Mouse (Mus musculus) hindbrain, embryonic 14.5 days (tissue): Measurements from ENCODE around the gene E2f3. TPM values are rescaled to one million over a fixed set of nuclear protein-coding genes. Genes with fewer than 3 reads are reported as not detected.

Source experiments
- ATAC-seq: fragments of 200-750 bp; cut with Nextera tagmentation; 2 replicates; pipeline ENCODE4 v1.8.0; 2017; ENCODE audit warnings: moderate number of reproducible peaks, mild to moderate bottlenecking, moderate TSS enrichment, moderate library complexity; ENCODE audit not compliant: low FRiP score
- DNase-seq: peaks from one replicate; pipeline ENCODE4 v3.0.0-alpha.2; 2015; ENCODE audit warnings: low spot score
- H3K27ac ChIP-seq: fragments of 300-500 bp; sonication (generic); 2 replicates; pipeline ENCODE4 v1.5.1; 2014; ENCODE audit warnings: mild to moderate bottlenecking, moderate library complexity
- H3K27me3 ChIP-seq: fragments of 300-500 bp; sonication (generic); 2 replicates; pipeline ENCODE4 v1.6.1; 2014; ENCODE audit warnings: mild to moderate bottlenecking, low read length, mixed read lengths; ENCODE audit not compliant: control insufficient read depth, insufficient read depth
- H3K36me3 ChIP-seq: fragments of 300-500 bp; sonication (generic); replicated peaks from 2 replicates; pipeline ENCODE4 v1.6.1; 2014; ENCODE audit not compliant: control insufficient read depth, insufficient read depth
- H3K4me1 ChIP-seq: fragments of 300-500 bp; sonication (generic); replicated peaks from 2 replicates; pipeline ENCODE4 v1.6.1; 2014; ENCODE audit warnings: antibody characterized with exemption, low read length, mixed read lengths; ENCODE audit not compliant: control insufficient read depth, insufficient read depth
- H3K4me2 ChIP-seq: fragments of 300-500 bp; sonication (generic); replicated peaks from 2 replicates; pipeline ENCODE4 v1.6.1; 2014; ENCODE audit warnings: mild to moderate bottlenecking, moderate library complexity
- H3K4me3 ChIP-seq: fragments of 300-500 bp; sonication (generic); replicated peaks from 2 replicates; pipeline ENCODE4 v1.5.1; 2014; ENCODE audit warnings: mild to moderate bottlenecking, low read length
- H3K9ac ChIP-seq: fragments of 300-500 bp; sonication (generic); 2 replicates; pipeline ENCODE4 v1.6.1; 2014
- H3K9me3 ChIP-seq: fragments of 300-500 bp; sonication (generic); 2 replicates; pipeline ENCODE4 v1.6.1; 2016; ENCODE audit warnings: low read length; ENCODE audit not compliant: control insufficient read depth
- WGBS: fragments of 180-500 bp; shearing (Covaris S2); extraction: QIAGEN DNeasy Blood & Tissue Kit; methylation state at CpG from one replicate; pipeline ENCODE4 v1.1.7; 2014; 5-methylcytosine and 5-hydroxymethylcytosine counted together
- polyA plus RNA-seq: library from polyadenylated mRNA; unstranded; fragments of >200 nt; fragmentation: Nextera tagmentation; extraction: Ambion mirVana; gene quantifications from 2 replicates; pipeline ENCODE4 v1.2.1, GENCODE M21; 2014

E2f3 gene
- 5.1 and 5.2 TPM in 2 replicates for polyA plus RNA-seq

DNA sequence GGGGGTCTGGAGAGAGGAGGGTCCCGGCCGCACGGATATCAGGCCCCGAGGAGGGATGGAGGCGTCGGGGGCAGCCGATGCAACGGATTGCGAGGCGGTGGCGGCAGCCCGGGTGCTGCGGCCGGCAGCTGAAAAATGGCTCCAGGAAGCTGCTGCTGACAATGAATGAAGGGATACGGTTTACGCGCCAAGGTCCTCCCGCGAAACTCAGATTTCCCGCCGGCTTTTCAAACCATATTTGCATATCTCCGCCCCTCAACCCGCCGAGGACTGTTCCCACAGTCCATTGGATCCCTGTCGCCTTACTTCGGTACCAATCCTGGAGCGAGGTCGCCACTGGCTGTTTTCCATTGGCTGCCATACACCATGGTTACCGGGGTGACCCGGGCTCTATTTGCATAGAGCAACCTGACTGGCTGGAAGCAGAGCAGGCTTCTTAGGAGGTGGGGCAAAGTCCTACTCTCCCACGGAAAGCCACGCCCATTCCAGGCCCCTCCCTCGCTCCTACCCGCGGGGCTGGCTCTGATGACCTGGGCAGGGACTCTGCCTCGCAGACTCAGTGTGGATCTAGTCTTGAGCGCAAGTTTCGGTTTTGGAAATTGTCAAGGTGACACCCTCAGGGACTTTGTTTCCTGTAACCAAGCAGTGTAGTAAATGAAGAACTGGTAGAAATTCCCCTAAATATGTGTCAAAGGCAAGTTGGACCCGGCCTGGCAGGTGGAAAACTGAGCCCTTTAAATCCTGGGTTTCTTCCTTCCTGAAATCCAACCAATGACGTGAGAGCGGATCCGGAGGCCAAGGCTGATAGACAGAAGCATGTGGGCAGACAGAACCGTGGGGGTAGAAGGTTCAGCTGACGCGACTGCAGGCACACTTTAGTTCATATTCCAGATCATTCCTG, at the start of gene E2f3:
E2f3 (minus strand) TSS at position 209 of the 901 bp plus-strand sequence.
- ATAC-seq (peak; percentile 99), DNase-seq (peak; percentile 99)
- no peaks in the 10 kb centered on the region for H3K9me3 ChIP-seq
- H3K9ac ChIP-seq: peak within 1 kb of the TSS; percentile 91
- H3K36me3 ChIP-seq: no peaks in the 10 kb centered on the region
- peak within 1 kb of the TSS; percentile 94 for H3K4me2 ChIP-seq
- H3K27me3 ChIP-seq: no peaks in the 10 kb centered on the region
- peak within 1 kb of the TSS; percentile 91 for H3K4me3 ChIP-seq
- under 1% methylated on average over 45 of the region's 45 CpGs for WGBS
- peak within 1 kb of the TSS; percentile 87 for H3K27ac ChIP-seq
- H3K4me1 ChIP-seq: peaks cover 9% of the 10 kb centered on the region

DNA sequence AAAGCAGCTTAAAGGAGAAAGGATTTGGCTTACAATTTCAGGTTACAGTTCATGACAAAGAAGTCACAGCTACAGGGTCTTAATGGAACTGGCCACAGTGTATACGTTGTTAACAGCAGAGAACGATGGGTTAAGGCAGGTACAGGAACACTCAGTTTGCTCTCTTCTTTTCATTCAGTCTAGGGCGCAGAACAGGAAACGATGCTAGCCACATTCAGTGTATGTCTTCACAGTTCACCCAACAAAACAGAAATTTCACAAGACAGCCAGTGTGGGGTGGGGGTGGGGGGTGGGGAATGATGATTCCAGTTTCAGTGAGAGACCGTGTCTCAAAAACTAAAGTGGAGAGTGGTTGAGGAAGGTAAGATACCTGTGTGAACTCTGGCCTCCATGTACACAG, 48.7 kb upstream of the E2f3 start:
- WGBS: 94% methylated on average over 5 of the region's 5 CpGs

GRCm38 (mm10) chr13:30031684-30032335, 45.9 kb upstream of the E2f3 start:
- H3K4me1 ChIP-seq: no peaks in the 10 kb centered on the region
- DNase-seq (no peak), ATAC-seq (no peak)
- H3K27me3 ChIP-seq: no peaks in the 10 kb centered on the region
- no peak overlapping the region for H3K4me2 ChIP-seq
- H3K36me3 ChIP-seq: no peaks in the 10 kb centered on the region
- H3K9me3 ChIP-seq: no peaks in the 10 kb centered on the region
- H3K4me3 ChIP-seq: no peak overlapping the region
- WGBS: 86% methylated on average over 13 of the region's 13 CpGs
- no peak overlapping the region for H3K9ac ChIP-seq
- H3K27ac ChIP-seq: no peak overlapping the region

More for the DNA sequence above, 48.7 kb upstream of the E2f3 start:
- H3K9ac ChIP-seq: no peak overlapping the region
- H3K9me3 ChIP-seq: no peaks in the 10 kb centered on the region
- H3K4me3 ChIP-seq: no peak overlapping the region
- no peaks in the 10 kb centered on the region for H3K27me3 ChIP-seq
- DNase-seq (no peak), ATAC-seq (no peak)
- H3K4me1 ChIP-seq: no peaks in the 10 kb centered on the region
- H3K36me3 ChIP-seq: no peaks in the 10 kb centered on the region
- no peak overlapping the region for H3K4me2 ChIP-seq
- no peak overlapping the region for H3K27ac ChIP-seq

GRCm38 (mm10) chr13:30027841-30028240, 42.0 kb upstream of the E2f3 start:
- WGBS: 94% methylated on average over 3 of the region's 3 CpGs
- ATAC-seq (no peak), DNase-seq (no peak)
- H3K4me1 ChIP-seq: no peaks in the 10 kb centered on the region
- H3K36me3 ChIP-seq: no peaks in the 10 kb centered on the region
- H3K4me3 ChIP-seq: no peak overlapping the region
- no peak overlapping the region for H3K4me2 ChIP-seq
- no peak overlapping the region for H3K27ac ChIP-seq
- H3K9ac ChIP-seq: no peak overlapping the region
- no peaks in the 10 kb centered on the region for H3K9me3 ChIP-seq
- no peaks in the 10 kb centered on the region for H3K27me3 ChIP-seq

DNA sequence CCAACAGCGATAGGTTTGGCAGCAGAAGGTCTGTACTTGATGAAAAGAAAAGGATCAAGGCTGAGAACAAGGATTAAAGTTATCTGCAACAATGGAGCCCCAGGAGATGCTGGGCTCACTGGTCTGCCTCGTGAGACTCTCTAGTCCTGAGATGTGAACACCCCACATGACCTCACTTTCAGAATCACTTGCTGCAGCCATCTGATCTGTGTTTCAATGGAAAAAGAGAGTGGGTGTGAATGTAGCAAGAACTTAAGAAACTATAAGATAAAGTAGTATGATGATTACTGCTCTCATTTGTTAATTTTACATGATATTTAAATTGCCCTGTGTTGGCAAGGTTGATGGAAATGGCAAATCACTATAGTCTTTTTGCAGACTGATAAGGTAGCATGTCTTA, 36.6 kb upstream of the E2f3 start:
- Histone ChIP-seq H3K9me3 (no peaks in the 10 kb centered on the region), H3K4me3 (no peak overlapping the region), H3K36me3 (no peaks in the 10 kb centered on the region), H3K27me3 (no peaks in the 10 kb centered on the region), H3K4me1 (no peaks in the 10 kb centered on the region), H3K4me2 (no peak overlapping the region), H3K9ac (no peak overlapping the region), H3K27ac (no peak overlapping the region)
- 88% methylated on average over 2 of the region's 2 CpGs for WGBS
- ATAC-seq: no peak
- DNase-seq: no peak

- Histone ChIP-seq H3K4me2 (no peak overlapping the region), H3K9me3 (no peaks in the 10 kb centered on the region), H3K4me1 (no peaks in the 10 kb centered on the region), H3K9ac (no peak overlapping the region), H3K27ac (no peak overlapping the region), H3K27me3 (no peaks in the 10 kb centered on the region), H3K4me3 (no peak overlapping the region), H3K36me3 (no peaks in the 10 kb centered on the region)
- ATAC-seq: no peak
- 87% methylated on average over 2 of the region's 2 CpGs for WGBS
- DNase-seq: no peak
These were observed 32.7 kb upstream of the E2f3 start for GRCm38 (mm10) chr13:30018573-30018972.

- Histone ChIP-seq H3K27ac (no peak overlapping the region), H3K9ac (no peak overlapping the region), H3K36me3 (no peaks in the 10 kb centered on the region), H3K27me3 (no peaks in the 10 kb centered on the region), H3K4me3 (no peak overlapping the region), H3K9me3 (no peaks in the 10 kb centered on the region), H3K4me2 (no peak overlapping the region), H3K4me1 (no peaks in the 10 kb centered on the region)
- 77% methylated on average over 7 of the region's 7 CpGs for WGBS
- DNase-seq: no peak
- no peak for ATAC-seq
These were observed 31.7 kb upstream of the E2f3 start for GRCm38 (mm10) chr13:30017611-30018010.

DNA sequence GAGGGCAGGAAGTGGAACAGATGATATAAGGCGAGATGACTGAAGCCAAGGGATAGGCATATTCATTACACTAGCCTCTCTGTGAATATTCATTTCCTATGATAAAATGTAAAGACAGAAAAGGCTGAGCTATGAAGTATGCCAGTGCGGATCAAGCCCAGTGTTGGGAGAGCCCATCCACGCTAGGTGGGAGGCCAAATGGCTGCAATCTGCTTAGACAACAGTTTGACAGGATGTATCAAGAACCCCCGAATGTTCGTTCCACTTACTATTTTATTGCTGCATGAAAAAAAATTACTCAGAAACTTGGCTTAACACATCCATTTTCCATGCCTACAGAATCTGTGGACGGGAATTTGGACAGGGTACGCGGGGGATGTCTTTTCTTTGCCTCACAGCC, 28.7 kb upstream of the E2f3 start:
- no peak for ATAC-seq
- DNase-seq: no peak
- WGBS: 94% methylated on average over 8 of the region's 8 CpGs
- Histone ChIP-seq H3K4me3 (no peak overlapping the region), H3K27ac (no peak overlapping the region), H3K9me3 (no peaks in the 10 kb centered on the region), H3K9ac (no peak overlapping the region), H3K27me3 (no peaks in the 10 kb centered on the region), H3K36me3 (no peaks in the 10 kb centered on the region), H3K4me1 (no peaks in the 10 kb centered on the region), H3K4me2 (no peak overlapping the region)

DNA sequence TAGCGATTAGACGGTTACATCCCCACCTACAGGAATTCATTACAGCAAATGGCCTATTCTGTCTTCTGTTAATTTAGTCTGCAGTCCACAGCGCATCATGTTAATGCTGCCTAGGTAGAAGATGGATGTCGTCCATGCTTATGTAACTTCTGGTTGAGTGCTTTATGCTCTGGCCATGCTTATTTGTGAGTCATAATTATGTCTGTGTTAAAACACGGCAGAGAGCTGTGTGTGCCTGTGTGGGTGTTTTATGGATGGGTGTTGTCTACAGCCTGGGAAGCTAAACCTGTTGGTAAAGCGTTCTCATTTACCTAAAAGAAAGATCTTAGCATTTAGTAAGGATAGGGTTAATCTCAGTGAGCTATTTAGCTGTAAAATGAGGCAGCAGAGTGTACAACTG, 26.4 kb upstream of the E2f3 start:
- DNase-seq: no peak

More for the DNA sequence above, 26.4 kb upstream of the E2f3 start:
- no peaks in the 10 kb centered on the region for H3K27me3 ChIP-seq
- H3K4me2 ChIP-seq: no peak overlapping the region
- ATAC-seq: no peak
- no peaks in the 10 kb centered on the region for H3K9me3 ChIP-seq
- no peak overlapping the region for H3K4me3 ChIP-seq
- 77% methylated on average over 6 of the region's 6 CpGs for WGBS
- no peak overlapping the region for H3K27ac ChIP-seq
- H3K9ac ChIP-seq: no peak overlapping the region
- no peaks in the 10 kb centered on the region for H3K4me1 ChIP-seq
- H3K36me3 ChIP-seq: no peaks in the 10 kb centered on the region
